Mouse (Mus musculus): Measurements from ENCODE around the gene Soat2. TPM values are rescaled to one million over a fixed set of nuclear protein-coding genes. Genes with fewer than 3 reads are reported as not detected.

The Soat2 gene
- polyA plus RNA-seq, 1 experiment from 2014 or later = 33.1 TPM

DNA sequence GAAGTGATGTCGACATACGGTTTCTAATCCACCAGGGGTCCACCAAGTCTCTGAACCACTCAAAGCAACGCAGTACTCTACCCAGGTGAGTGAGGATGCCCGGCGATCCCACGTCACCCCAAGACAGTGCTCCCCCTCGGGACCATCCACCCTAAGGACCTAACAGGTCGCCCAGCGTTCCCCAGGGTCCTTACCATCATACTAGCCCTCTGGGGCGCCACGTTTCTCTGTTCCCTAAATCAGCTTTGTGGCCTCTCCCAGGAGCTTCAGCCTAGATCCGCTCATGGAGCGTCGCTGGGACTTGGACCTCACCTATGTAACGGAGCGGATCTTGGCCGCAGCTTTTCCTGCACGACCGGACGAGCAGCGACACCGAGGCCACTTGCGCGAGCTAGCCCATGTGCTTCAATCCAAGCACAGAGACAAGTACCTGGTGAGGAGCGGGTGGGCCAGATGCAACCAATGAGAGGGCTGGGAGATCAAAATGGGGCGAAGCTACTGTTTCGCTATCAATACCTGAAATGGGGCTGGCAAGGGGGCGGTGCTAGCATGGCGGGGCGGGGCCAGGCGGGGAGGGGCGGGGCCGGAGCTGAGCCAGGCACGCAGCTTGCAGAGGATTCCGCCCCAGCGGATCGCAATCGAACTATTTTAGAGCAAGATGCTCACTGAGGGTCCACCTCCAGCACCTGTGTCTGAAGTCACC lies 43.4 kb upstream of the Soat2 start:
- no peak for ATAC-seq (ENCODE audit: insufficient read depth)
- no peak overlapping the region for H3K27ac ChIP-seq (replicated peaks)
- H3K27me3 ChIP-seq = peaks cover 60% of the 10 kb centered on the region
- WGBS (ENCODE audit: insufficient replicate concordance) = 25% methylated on average over 38 of the region's 38 CpGs
- peak overlapping the region; percentile 40 for H3K4me3 ChIP-seq (replicated peaks)
- no peaks in the 10 kb centered on the region; the same call in 1 of the 2 replicates for H3K36me3 ChIP-seq (replicated peaks)
- peak overlapping the region; percentile 62 for H3K4me2 ChIP-seq
- peaks cover 47% of the 10 kb centered on the region for H3K4me1 ChIP-seq (replicated peaks)
- no peak overlapping the region for H3K9ac ChIP-seq
- H3K9me3 ChIP-seq (replicated peaks) = no peaks in the 10 kb centered on the region

DNA sequence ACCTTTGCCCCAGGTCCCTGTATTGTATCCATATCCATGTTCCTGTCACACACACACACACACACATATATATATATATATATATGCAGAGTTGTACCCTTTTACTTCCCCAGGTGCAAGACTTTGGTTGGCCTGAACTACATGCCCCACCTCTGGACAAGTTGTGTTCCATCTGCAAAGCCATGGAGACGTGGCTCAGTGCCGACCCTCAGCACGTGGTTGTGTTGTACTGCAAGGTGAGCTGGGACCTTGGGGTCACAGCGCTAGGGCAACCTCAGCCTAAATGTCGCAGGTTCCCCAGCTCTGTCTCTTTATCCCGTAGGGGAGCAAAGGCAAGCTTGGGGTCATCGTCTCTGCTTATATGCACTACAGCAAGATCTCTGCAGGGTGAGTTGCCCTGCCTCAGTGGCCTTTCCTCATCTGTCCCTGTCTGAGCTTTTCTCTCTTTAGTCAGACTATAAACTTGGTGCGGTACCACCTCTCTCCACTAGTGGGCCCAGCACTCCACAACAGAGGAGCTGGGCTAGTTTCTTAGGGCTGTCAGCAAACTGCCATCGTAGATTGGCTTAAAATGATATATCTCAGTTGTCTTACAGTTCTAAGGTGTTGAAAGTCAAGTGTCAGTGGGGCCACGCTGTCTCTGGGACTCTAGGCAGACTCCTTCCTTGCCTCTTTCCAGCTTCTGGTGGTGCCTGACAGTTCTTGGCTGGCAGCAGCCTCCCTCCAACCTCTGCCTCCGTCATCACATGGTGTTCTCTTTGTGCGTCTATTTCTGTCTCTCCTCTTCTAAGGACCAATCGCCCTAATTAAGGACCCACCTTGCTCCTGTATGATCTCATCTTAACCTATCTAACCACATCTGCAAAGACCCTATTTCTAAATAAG lies 42.4 kb upstream of the Soat2 start:
- 32% methylated on average over 13 of the region's 13 CpGs for WGBS (ENCODE audit: insufficient replicate concordance)
- Histone ChIP-seq H3K9ac (no peak overlapping the region), H3K36me3 (replicated peaks) (no peaks in the 10 kb centered on the region; the same call in 1 of the 2 replicates), H3K27me3 (peaks cover 50% of the 10 kb centered on the region), H3K4me1 (replicated peaks) (peaks cover 45% of the 10 kb centered on the region), H3K9me3 (replicated peaks) (no peaks in the 10 kb centered on the region), H3K4me2 (peak overlapping the region; percentile 62; the same call in 1 of the 2 replicates), H3K4me3 (replicated peaks) (no peak overlapping the region), H3K27ac (replicated peaks) (no peak overlapping the region)
- no peak for ATAC-seq (ENCODE audit: insufficient read depth)

GRCm38 (mm10) chr15:102108651-102109525 lies 41.4 kb upstream of the Soat2 start:
- Histone ChIP-seq H3K4me3 (replicated peaks) (no peak overlapping the region), H3K9ac (no peak overlapping the region), H3K9me3 (replicated peaks) (no peaks in the 10 kb centered on the region), H3K27me3 (peaks cover 41% of the 10 kb centered on the region), H3K27ac (replicated peaks) (no peak overlapping the region), H3K4me2 (no peak overlapping the region), H3K4me1 (replicated peaks) (peaks cover 38% of the 10 kb centered on the region), H3K36me3 (replicated peaks) (no peaks in the 10 kb centered on the region; the same call in 1 of the 2 replicates)
- WGBS (ENCODE audit: insufficient replicate concordance) = 49% methylated on average over 18 of the region's 18 CpGs
- no peak for ATAC-seq (ENCODE audit: insufficient read depth)

- no peak for ATAC-seq (ENCODE audit: insufficient read depth)
- H3K4me3 ChIP-seq (replicated peaks) = no peak overlapping the region
- no peak overlapping the region for H3K27ac ChIP-seq (replicated peaks)
- peaks cover 27% of the 10 kb centered on the region for H3K27me3 ChIP-seq
- H3K4me1 ChIP-seq (replicated peaks) = peaks cover 28% of the 10 kb centered on the region
- WGBS (ENCODE audit: insufficient replicate concordance) = 75% methylated on average over 7 of the region's 7 CpGs
- no peaks in the 10 kb centered on the region; the same call in 1 of the 2 replicates for H3K36me3 ChIP-seq (replicated peaks)
- no peak overlapping the region for H3K9ac ChIP-seq
- no peak overlapping the region for H3K4me2 ChIP-seq
- no peaks in the 10 kb centered on the region for H3K9me3 ChIP-seq (replicated peaks)
Measured at GRCm38 (mm10) chr15:102110271-102110670, 40.1 kb upstream of the Soat2 start.

- H3K27ac ChIP-seq (replicated peaks) = no peak overlapping the region
- ATAC-seq (ENCODE audit: insufficient read depth) = no peak
- no peak overlapping the region for H3K4me2 ChIP-seq
- H3K4me3 ChIP-seq (replicated peaks) = no peak overlapping the region
- peaks cover 2% of the 10 kb centered on the region; the same call in 1 of the 2 replicates for H3K36me3 ChIP-seq (replicated peaks)
- H3K4me1 ChIP-seq (replicated peaks) = peaks cover 27% of the 10 kb centered on the region
- WGBS (ENCODE audit: insufficient replicate concordance) = 63% methylated on average over 29 of the region's 29 CpGs
- H3K9me3 ChIP-seq (replicated peaks) = no peaks in the 10 kb centered on the region
- no peak overlapping the region for H3K9ac ChIP-seq
- H3K27me3 ChIP-seq = peaks cover 21% of the 10 kb centered on the region
Measured at GRCm38 (mm10) chr15:102110701-102111494, 39.4 kb upstream of the Soat2 start.

- Histone ChIP-seq H3K9ac (no peak overlapping the region), H3K36me3 (replicated peaks) (peaks cover 8% of the 10 kb centered on the region; the same call in 1 of the 2 replicates), H3K27ac (replicated peaks) (no peak overlapping the region), H3K4me1 (replicated peaks) (peaks cover 24% of the 10 kb centered on the region), H3K4me2 (no peak overlapping the region), H3K4me3 (replicated peaks) (no peak overlapping the region), H3K27me3 (peaks cover 15% of the 10 kb centered on the region), H3K9me3 (replicated peaks) (no peaks in the 10 kb centered on the region)
- 71% methylated on average over 11 of the region's 11 CpGs for WGBS (ENCODE audit: insufficient replicate concordance)
- no peak for ATAC-seq (ENCODE audit: insufficient read depth)
Measured at GRCm38 (mm10) chr15:102111495-102111829, 38.9 kb upstream of the Soat2 start.

DNA sequence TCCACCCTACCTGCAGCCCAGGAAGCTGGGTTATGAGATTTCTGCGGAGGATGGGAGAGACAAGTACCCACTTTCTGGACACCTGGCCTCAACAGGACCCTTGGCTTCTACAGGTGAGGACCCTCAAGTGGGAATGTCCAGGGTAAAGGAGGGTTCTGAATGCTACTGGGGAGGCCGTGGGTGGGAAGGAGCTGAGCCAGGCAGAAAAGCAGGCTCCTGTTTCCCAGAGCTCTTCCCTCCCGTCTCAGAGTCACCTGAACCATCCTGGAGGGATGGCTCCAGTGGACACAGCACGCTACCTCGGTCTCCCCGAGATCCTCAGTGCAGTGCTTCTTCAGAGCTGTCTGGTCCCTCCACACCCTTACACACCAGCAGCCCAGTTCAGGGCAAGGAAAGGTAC lies 38.1 kb upstream of the Soat2 start:
- no peak for ATAC-seq (ENCODE audit: insufficient read depth)
- WGBS (ENCODE audit: insufficient replicate concordance) = 65% methylated on average over 6 of the region's 6 CpGs
- no peaks in the 10 kb centered on the region for H3K9me3 ChIP-seq (replicated peaks)
- no peak overlapping the region for H3K27ac ChIP-seq (replicated peaks)
- H3K36me3 ChIP-seq (replicated peaks) = peaks cover 15% of the 10 kb centered on the region
- no peak overlapping the region for H3K4me2 ChIP-seq
- peaks cover 8% of the 10 kb centered on the region for H3K27me3 ChIP-seq
- peaks cover 17% of the 10 kb centered on the region for H3K4me1 ChIP-seq (replicated peaks)
- H3K9ac ChIP-seq = no peak overlapping the region
- no peak overlapping the region for H3K4me3 ChIP-seq (replicated peaks)

DNA sequence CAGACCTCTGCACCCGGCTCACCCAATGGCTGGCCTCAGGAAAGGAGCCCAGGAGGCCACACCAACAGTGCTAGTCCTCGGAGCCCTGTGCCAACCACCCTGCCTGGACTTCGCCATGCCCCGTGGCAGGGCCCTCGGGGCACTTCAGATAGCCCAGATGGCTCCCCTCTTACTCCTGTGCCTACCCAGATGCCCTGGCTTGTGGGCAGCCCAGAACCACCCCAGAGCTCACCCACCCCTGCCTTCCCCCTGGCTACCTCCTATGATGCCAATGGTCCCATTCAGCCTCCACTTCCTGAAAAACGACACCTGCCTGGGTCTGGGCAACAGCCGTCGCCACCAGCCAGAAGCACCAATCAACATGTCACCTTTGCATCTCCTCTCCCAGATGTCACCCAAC lies 37.5 kb upstream of the Soat2 start:
- Histone ChIP-seq H3K9ac (no peak overlapping the region), H3K4me2 (no peak overlapping the region), H3K4me3 (replicated peaks) (no peak overlapping the region), H3K9me3 (replicated peaks) (no peaks in the 10 kb centered on the region), H3K27ac (replicated peaks) (no peak overlapping the region), H3K27me3 (peaks cover 6% of the 10 kb centered on the region; the same call in 1 of the 2 replicates), H3K36me3 (replicated peaks) (peaks cover 18% of the 10 kb centered on the region), H3K4me1 (replicated peaks) (peaks cover 11% of the 10 kb centered on the region)
- WGBS (ENCODE audit: insufficient replicate concordance) = 68% methylated on average over 8 of the region's 8 CpGs
- no peak for ATAC-seq (ENCODE audit: insufficient read depth)

DNA sequence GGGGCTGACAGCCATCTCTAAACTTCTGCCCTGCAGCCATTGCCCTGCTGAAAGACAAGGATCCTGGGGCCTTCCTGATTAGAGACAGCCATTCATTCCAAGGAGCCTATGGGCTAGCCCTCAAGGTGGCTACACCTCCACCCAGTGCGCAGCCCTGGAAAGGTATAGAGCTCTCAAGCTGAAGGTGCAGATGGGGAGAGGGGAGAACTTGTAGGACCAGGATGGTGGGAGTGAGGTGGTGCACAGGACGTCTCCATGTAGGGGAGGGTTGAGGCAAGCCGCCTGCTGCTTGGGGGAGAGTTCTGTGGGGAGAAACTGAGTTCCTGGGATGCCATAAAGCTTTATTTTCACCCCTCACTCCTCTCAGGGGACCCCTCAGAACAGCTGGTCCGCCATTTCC lies 36.7 kb upstream of the Soat2 start:
- 67% methylated on average over 4 of the region's 4 CpGs for WGBS (ENCODE audit: insufficient replicate concordance)
- no peak overlapping the region for H3K4me2 ChIP-seq
- H3K27me3 ChIP-seq = peaks cover 6% of the 10 kb centered on the region; the same call in 1 of the 2 replicates
- no peak overlapping the region for H3K9ac ChIP-seq
- H3K4me1 ChIP-seq (replicated peaks) = peaks cover 8% of the 10 kb centered on the region
- ATAC-seq (ENCODE audit: insufficient read depth) = no peak
- H3K4me3 ChIP-seq (replicated peaks) = no peak overlapping the region
- H3K9me3 ChIP-seq (replicated peaks) = no peaks in the 10 kb centered on the region
- H3K36me3 ChIP-seq (replicated peaks) = peaks cover 26% of the 10 kb centered on the region
- no peak overlapping the region for H3K27ac ChIP-seq (replicated peaks)

GRCm38 (mm10) chr15:102114651-102115260 lies 35.6 kb upstream of the Soat2 start:
- 71% methylated on average over 7 of the region's 7 CpGs for WGBS (ENCODE audit: insufficient replicate concordance)
- H3K4me1 ChIP-seq (replicated peaks) = peaks cover 8% of the 10 kb centered on the region
- H3K27me3 ChIP-seq = peaks cover 6% of the 10 kb centered on the region; the same call in 1 of the 2 replicates
- no peak overlapping the region for H3K4me3 ChIP-seq (replicated peaks)
- H3K27ac ChIP-seq (replicated peaks) = no peak overlapping the region
- peaks cover 32% of the 10 kb centered on the region for H3K36me3 ChIP-seq (replicated peaks)
- no peak overlapping the region for H3K9ac ChIP-seq
- H3K4me2 ChIP-seq = no peak overlapping the region
- no peaks in the 10 kb centered on the region for H3K9me3 ChIP-seq (replicated peaks)
- no peak for ATAC-seq (ENCODE audit: insufficient read depth)

Data from liver, embryonic 15.5 days (tissue).